Mouse (Mus musculus) bone marrow, adult 2 months (tissue): ENCODE results near the gene Elf1.

Source experiments
- CTCF ChIP-seq: fragments of 200-500 bp; IDR thresholded peaks from 2 replicates; pipeline ENCODE4 v1.5.1; 2011; ENCODE audit warnings: low read length, control low read depth; ENCODE audit not compliant: control insufficient read depth, insufficient read depth
- POLR2A ChIP-seq: fragments of 200-500 bp; IDR thresholded peaks from 2 replicates; pipeline ENCODE4 v1.6.1; 2011; ENCODE audit warnings: low read depth, mild to moderate bottlenecking, control low read depth, low read length, borderline replicate concordance; ENCODE audit not compliant: control insufficient read depth

- no peak for TF ChIP-seq CTCF
- no peak for TF ChIP-seq POLR2A
These were observed 93.4 kb downstream of the Elf1 start for GRCm38 (mm10) chr14:79574361-79574760.
